Mouse (Mus musculus): ENCODE measurements around the gene Dnaja4.

The Dnaja4 gene

GRCm38 (mm10) chr9:54752944-54753295, 54.2 kb downstream of the Dnaja4 start:
- no peak for DNase-seq

- DNase-seq = no peak
These were observed 60.9 kb downstream of the Dnaja4 start for GRCm38 (mm10) chr9:54759592-54759991.

- DNase-seq = no peak
These were observed 65.4 kb downstream of the Dnaja4 start for GRCm38 (mm10) chr9:54764091-54764490.

- DNase-seq = no peak
These were observed 66.0 kb downstream of the Dnaja4 start, which contains the start of gene Crabp1 for GRCm38 (mm10) chr9:54764561-54765217. Crabp1 (plus strand) TSS chr9:54764748.

GRCm38 (mm10) chr9:54765336-54766085, 66.8 kb downstream of the Dnaja4 start:
- DNase-seq = no peak
